Mouse (Mus musculus) megakaryocyte, embryonic 14.5 days (primary cell): ENCODE data around the gene Hepacam2.

Source experiments
- FLI1 ChIP-seq: IDR thresholded peaks from 2 replicates; pipeline ENCODE4 v1.6.1; 2012; ENCODE audit warnings: low read length, inconsistent platforms, mixed read lengths
- GATA1 ChIP-seq: IDR thresholded peaks from 3 replicates; pipeline ENCODE4 v1.6.1; 2012; ENCODE audit warnings: mixed read lengths, low read length, inconsistent platforms, borderline replicate concordance

DNA sequence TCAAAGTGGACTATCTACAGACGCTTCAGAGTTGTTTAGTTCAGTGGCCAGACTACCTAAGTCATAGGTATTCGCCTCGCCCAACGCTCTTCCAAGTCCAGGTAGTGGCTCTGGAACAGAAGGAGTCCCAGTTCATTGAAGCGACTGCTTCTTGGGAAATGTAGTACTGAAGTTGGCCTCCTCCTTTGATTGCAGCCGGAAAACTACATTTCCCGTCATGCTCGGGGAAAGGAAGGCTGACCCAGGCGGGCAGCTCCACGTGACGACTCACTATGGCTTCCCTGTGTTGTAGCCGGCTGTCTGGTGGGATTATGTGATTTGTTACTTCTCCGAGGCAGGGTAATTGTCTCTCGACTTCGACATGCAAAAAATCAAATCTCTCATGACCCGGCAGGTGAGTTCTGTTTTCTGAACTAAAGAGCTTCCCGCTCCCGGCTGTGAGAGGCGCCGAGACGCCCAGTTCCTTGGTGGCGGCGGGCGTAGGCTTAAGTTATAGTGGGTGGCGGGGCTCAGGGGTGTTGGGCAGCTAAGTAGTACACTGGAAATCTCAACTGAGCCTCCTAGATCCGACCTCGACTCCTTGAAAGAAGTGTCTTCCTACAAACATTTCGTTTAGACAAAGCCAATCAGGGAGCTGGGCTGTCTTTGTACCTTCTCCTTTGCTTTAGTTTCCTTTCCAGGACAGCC, at the start of gene Hepacam2, which contains the start of gene Vps50:
- TF ChIP-seq GATA1 (no peak), FLI1 (no peak)
